Mouse (Mus musculus) stomach, embryonic 16.5 days (tissue): ENCODE results near the gene Aqp8. TPM values are rescaled to one million over a fixed set of nuclear protein-coding genes. Genes with fewer than 3 reads are reported as not detected.

ENCODE experiments used
- ATAC-seq: fragments of 200-750 bp; cut with Nextera tagmentation; 2 replicates; pipeline ENCODE4 v1.8.0; 2017; ENCODE audit warnings: moderate number of reproducible peaks, moderate TSS enrichment; ENCODE audit not compliant: insufficient read depth, low FRiP score
- H3K27ac ChIP-seq: fragments of 300-500 bp; sonication (generic); 2 replicates; pipeline ENCODE4 v1.5.1; 2014; ENCODE audit warnings: low read length
- H3K27me3 ChIP-seq: fragments of 300-500 bp; sonication (generic); 2 replicates; pipeline ENCODE4 v1.6.1; 2014; ENCODE audit warnings: low read length, control low read depth, mixed read lengths; ENCODE audit not compliant: control insufficient read depth, insufficient read depth
- H3K36me3 ChIP-seq: fragments of 300-500 bp; sonication (generic); 2 replicates; pipeline ENCODE4 v1.6.1; 2014; ENCODE audit warnings: low read length; ENCODE audit not compliant: control insufficient read depth, insufficient read depth
- H3K4me1 ChIP-seq: fragments of 300-500 bp; sonication (generic); 2 replicates; pipeline ENCODE4 v1.6.1; 2014; ENCODE audit warnings: low read length, control low read depth, mixed read lengths; ENCODE audit not compliant: control insufficient read depth, insufficient read depth
- H3K4me2 ChIP-seq: fragments of 300-500 bp; sonication (generic); 2 replicates; pipeline ENCODE4 v1.6.1; 2014; ENCODE audit warnings: low read depth, low read length, mixed read lengths
- H3K4me3 ChIP-seq: fragments of 300-500 bp; sonication (generic); replicated peaks from 2 replicates; pipeline ENCODE4 v1.5.1; 2014; ENCODE audit warnings: mild to moderate bottlenecking, low read length
- H3K9ac ChIP-seq: fragments of 300-500 bp; sonication (generic); 2 replicates; pipeline ENCODE4 v1.6.1; 2014; ENCODE audit warnings: low read length
- H3K9me3 ChIP-seq: fragments of 300-500 bp; sonication (generic); replicated peaks from 2 replicates; pipeline ENCODE4 v1.6.1; 2016; ENCODE audit warnings: low read length, control low read depth; ENCODE audit not compliant: control insufficient read depth
- WGBS: fragments of 180-500 bp; shearing (Covaris S2); extraction: QIAGEN DNeasy Blood & Tissue Kit; methylation state at CpG from one replicate; pipeline ENCODE4 v1.1.7; 2014; 5-methylcytosine and 5-hydroxymethylcytosine counted together
- polyA plus RNA-seq: library from polyadenylated mRNA; unstranded; fragments of >200 nt; fragmentation: Nextera tagmentation; extraction: Ambion mirVana; gene quantifications from 2 replicates; pipeline ENCODE4 v1.2.1, GENCODE M21; 2015

The Aqp8 gene
- 36.7 and 40.0 TPM in 2 replicates for polyA plus RNA-seq

- H3K9ac ChIP-seq = no peak within 1 kb of the TSS
- no peaks in the 10 kb centered on the region for H3K36me3 ChIP-seq
- H3K27ac ChIP-seq = no peak within 1 kb of the TSS
- H3K4me3 ChIP-seq = no peak within 1 kb of the TSS
- no peak within 1 kb of the TSS for H3K4me2 ChIP-seq
- H3K27me3 ChIP-seq = no peaks in the 10 kb centered on the region
- no peaks in the 10 kb centered on the region for H3K9me3 ChIP-seq
- 55% methylated on average over 9 of the region's 9 CpGs for WGBS
- H3K4me1 ChIP-seq = no peaks in the 10 kb centered on the region
- ATAC-seq = peak; percentile 84
Observed at GRCm38 (mm10) chr7:123462070-123462501, at the start of gene Aqp8. Gene Aqp8, plus strand, starts transcription at chr7:123462291.

DNA sequence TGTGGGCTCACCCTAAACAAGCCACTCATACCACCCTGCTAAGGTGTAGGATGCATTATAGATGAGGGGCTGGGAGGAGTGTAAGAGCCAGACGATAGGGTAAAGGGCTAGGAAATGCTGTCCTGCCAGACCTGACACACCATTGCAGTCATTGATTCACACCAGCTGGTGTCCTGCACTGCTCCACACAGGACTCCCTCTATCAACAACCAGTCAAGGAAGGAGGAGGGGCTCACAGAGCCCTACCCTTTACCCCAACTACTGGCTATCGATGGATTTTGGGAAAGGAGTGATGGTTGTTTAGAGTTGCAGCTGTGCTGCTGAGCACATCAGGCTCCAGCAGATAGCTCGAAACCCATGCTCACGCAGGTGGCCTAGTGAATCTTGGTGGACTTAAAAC is 45.3 kb upstream of the Aqp8 start:
- 57% methylated on average over 4 of the region's 4 CpGs for WGBS
- H3K4me3 ChIP-seq = no peak overlapping the region

DNA sequence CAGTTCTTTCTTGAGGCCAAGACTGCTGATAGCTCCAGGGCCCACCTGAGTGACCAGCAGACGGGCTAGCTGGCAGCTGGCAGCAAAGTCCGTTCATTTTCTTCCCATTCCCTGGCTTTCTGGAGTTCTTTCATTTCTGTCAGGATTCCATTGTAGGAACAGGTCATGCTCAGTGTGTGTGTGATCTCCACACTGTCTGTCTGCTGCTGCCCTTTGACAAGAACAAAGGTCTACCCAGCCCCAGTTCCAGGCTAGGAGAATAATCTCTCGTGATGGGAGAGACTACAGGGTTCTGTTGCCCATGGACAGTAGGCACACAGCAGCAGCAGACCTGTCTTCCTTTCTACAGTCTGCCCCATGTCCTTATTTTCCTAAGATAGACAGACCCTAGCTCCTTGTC is 44.4 kb upstream of the Aqp8 start:
- Histone ChIP-seq H3K27me3 (no peaks in the 10 kb centered on the region), H3K4me1 (no peaks in the 10 kb centered on the region), H3K9me3 (no peaks in the 10 kb centered on the region), H3K27ac (no peak overlapping the region), H3K36me3 (no peaks in the 10 kb centered on the region), H3K4me3 (no peak overlapping the region), H3K9ac (no peak overlapping the region), H3K4me2 (no peak overlapping the region)
- 90% methylated on average over 3 of the region's 3 CpGs for WGBS
- no peak for ATAC-seq

More for the DNA sequence above, 45.3 kb upstream of the Aqp8 start:
- Histone ChIP-seq H3K4me2 (no peak overlapping the region), H3K27me3 (no peaks in the 10 kb centered on the region), H3K27ac (no peak overlapping the region), H3K9me3 (no peaks in the 10 kb centered on the region), H3K9ac (no peak overlapping the region), H3K36me3 (no peaks in the 10 kb centered on the region), H3K4me1 (no peaks in the 10 kb centered on the region)
- ATAC-seq = no peak

GRCm38 (mm10) chr7:123419984-123420383 is 42.1 kb upstream of the Aqp8 start:
- Histone ChIP-seq H3K9ac (no peak overlapping the region), H3K4me1 (no peaks in the 10 kb centered on the region), H3K9me3 (no peaks in the 10 kb centered on the region), H3K27me3 (no peaks in the 10 kb centered on the region), H3K4me2 (no peak overlapping the region), H3K4me3 (no peak overlapping the region), H3K27ac (no peak overlapping the region), H3K36me3 (no peaks in the 10 kb centered on the region)
- 81% methylated on average over 4 of the region's 4 CpGs for WGBS
- peak; percentile 55; the same call in 1 of the 2 replicates for ATAC-seq

DNA sequence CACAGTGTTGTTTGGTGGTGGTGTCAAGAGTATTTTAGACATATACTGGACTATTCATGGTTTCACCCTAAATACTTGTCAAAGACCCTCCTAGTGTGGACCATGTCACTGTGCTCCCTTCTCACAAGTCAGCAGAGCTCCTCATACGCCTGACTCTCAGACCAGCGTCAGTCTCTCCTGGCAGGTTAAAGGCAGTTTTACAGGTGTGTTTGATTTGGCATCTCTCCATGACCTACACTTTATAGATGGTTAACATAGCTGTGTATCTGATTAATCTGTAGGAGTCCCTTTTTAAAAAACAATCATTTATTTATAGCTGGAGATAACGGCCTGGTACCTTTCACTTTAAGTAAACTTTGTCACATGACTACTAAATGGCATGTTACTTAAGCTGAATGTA is 40.1 kb upstream of the Aqp8 start:
- Histone ChIP-seq H3K9me3 (no peaks in the 10 kb centered on the region), H3K27ac (no peak overlapping the region), H3K36me3 (no peaks in the 10 kb centered on the region), H3K27me3 (no peaks in the 10 kb centered on the region), H3K4me1 (no peaks in the 10 kb centered on the region), H3K4me2 (no peak overlapping the region), H3K9ac (no peak overlapping the region), H3K4me3 (no peak overlapping the region)
- peak; percentile 37; the same call in 1 of the 2 replicates for ATAC-seq
- 57% methylated on average over 3 of the region's 3 CpGs for WGBS

DNA sequence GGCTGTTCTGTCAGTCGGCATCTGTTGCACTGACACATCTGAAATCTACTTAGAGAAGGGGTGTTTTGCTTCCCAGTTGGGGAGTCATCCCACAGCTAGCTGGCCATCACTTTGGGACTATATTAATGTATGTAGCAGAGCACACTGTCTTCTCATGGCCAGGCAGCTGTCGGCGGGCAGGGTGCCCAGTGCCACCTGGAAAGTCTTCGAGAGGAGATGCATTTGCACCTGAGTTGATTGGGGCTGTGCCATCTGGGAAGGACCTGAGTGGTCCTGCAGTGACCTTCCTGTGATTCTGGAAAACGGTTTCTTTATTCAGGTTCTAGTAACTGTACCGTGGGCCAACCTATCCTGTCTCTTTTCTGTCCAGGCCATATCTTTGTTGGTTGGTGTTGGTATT is 37.8 kb upstream of the Aqp8 start:
- H3K27ac ChIP-seq = no peak overlapping the region
- no peak overlapping the region for H3K9ac ChIP-seq
- H3K4me3 ChIP-seq = no peak overlapping the region
- no peaks in the 10 kb centered on the region for H3K27me3 ChIP-seq
- peaks cover 4% of the 10 kb centered on the region; the same call in 1 of the 2 replicates for H3K4me1 ChIP-seq
- no peaks in the 10 kb centered on the region for H3K9me3 ChIP-seq
- H3K36me3 ChIP-seq = no peaks in the 10 kb centered on the region
- ATAC-seq = no peak
- H3K4me2 ChIP-seq = no peak overlapping the region
- 91% methylated on average over 6 of the region's 6 CpGs for WGBS

GRCm38 (mm10) chr7:123425134-123425757 is 36.8 kb upstream of the Aqp8 start:
- WGBS = 87% methylated on average over 6 of the region's 6 CpGs
- Histone ChIP-seq H3K9me3 (no peaks in the 10 kb centered on the region), H3K4me2 (no peak overlapping the region), H3K4me1 (peaks cover 8% of the 10 kb centered on the region), H3K27ac (no peak overlapping the region), H3K9ac (no peak overlapping the region), H3K27me3 (no peaks in the 10 kb centered on the region), H3K36me3 (no peaks in the 10 kb centered on the region), H3K4me3 (no peak overlapping the region)
- ATAC-seq = no peak

- H3K9me3 ChIP-seq = no peaks in the 10 kb centered on the region
- 54% methylated on average over 8 of the region's 8 CpGs for WGBS
- H3K9ac ChIP-seq = no peak overlapping the region
- peaks cover 8% of the 10 kb centered on the region for H3K4me1 ChIP-seq
- H3K36me3 ChIP-seq = no peaks in the 10 kb centered on the region
- ATAC-seq = peak; percentile 76; the same call in 1 of the 2 replicates
- peak overlapping the region; percentile 11; the same call in 1 of the 2 replicates for H3K27ac ChIP-seq
- no peaks in the 10 kb centered on the region for H3K27me3 ChIP-seq
- no peak overlapping the region for H3K4me3 ChIP-seq
- no peak overlapping the region for H3K4me2 ChIP-seq
Observed at GRCm38 (mm10) chr7:123429624-123430410, 32.3 kb upstream of the Aqp8 start.

DNA sequence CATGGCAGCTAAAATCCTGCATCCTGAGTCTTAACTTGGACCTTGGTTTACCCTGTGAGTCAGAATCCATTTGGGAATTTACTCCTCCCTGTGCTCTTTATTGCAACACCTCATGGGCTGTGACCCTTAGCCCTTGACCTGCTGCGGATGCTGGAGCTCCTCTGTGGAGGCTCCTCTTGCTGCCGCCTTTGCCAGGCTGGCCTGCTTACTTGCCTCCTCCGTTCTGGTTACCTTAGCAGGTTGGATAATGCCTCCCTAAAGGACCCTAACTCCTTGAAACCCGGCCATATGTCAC is 31.7 kb upstream of the Aqp8 start:
- no peak for ATAC-seq
- Histone ChIP-seq H3K4me1 (peaks cover 8% of the 10 kb centered on the region), H3K4me2 (no peak overlapping the region), H3K27me3 (no peaks in the 10 kb centered on the region), H3K9me3 (no peaks in the 10 kb centered on the region), H3K9ac (no peak overlapping the region), H3K4me3 (no peak overlapping the region), H3K27ac (no peak overlapping the region), H3K36me3 (no peaks in the 10 kb centered on the region)
- WGBS = 75% methylated on average over 4 of the region's 4 CpGs
